Mouse (Mus musculus): ENCODE measurements around the gene Blmh.

The Blmh gene

DNA sequence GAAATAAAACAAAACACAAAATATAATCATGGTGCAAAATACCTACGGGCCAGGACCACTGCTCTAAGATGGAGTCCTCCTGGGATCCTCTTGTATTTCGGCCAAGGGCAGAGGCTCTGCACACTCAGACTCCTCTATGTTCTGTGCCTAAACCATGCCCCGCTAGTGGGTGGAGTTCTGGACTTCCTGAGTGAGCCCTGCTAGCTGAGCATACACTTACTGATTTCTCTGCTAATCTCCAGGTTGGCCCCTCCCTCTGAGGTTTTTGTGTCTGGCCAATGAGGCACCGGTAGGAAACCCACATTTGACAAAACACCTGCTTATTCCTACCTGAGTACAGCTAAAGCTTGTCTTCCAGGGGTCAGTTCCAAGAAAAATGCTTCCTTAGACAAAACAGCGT is 76.1 kb downstream of the Blmh start:
- DNase-seq, result no peak

- no peak for DNase-seq
Observed at GRCm38 (mm10) chr11:77002361-77002760, 77.8 kb downstream of the Blmh start.

DNA sequence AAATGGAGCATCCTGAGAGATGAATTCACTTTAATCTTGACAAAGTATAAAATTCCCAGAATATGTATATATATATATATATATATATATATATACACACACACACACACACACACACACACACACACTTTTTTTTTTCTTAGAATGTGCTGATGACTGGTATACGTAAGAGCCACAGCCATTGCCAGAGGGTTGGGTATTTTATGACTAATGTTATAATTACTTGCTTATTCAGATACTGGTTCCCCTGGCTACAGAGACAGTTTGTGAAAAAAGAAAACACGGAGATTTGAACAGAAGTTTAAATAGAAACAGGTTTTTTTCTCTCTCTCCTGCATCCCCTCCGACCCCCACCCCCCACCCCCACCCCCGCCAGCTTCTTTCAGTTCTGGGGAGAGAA is 81.3 kb downstream of the Blmh start:
- DNase-seq, result no peak

DNA sequence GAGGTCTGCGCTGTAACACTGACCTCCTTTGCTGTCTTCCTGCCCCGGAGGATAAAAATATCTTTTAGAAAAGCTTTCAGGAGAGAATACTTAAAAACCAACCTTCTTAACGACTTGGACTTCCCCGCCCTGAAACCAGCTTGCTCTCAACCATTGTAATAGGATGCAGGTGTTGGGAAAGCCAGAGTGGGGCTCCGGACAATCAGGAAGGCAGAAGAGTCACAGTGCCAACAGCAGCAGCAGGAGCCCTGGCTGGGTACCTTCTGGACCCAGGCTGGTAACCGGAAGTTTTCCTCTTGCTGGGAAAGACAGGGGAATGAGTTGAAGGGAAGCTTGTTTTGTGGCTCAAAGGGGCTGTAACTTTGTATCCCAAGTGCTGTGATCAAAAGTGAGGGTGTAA is 82.0 kb downstream of the Blmh start:
- no peak for DNase-seq

DNA sequence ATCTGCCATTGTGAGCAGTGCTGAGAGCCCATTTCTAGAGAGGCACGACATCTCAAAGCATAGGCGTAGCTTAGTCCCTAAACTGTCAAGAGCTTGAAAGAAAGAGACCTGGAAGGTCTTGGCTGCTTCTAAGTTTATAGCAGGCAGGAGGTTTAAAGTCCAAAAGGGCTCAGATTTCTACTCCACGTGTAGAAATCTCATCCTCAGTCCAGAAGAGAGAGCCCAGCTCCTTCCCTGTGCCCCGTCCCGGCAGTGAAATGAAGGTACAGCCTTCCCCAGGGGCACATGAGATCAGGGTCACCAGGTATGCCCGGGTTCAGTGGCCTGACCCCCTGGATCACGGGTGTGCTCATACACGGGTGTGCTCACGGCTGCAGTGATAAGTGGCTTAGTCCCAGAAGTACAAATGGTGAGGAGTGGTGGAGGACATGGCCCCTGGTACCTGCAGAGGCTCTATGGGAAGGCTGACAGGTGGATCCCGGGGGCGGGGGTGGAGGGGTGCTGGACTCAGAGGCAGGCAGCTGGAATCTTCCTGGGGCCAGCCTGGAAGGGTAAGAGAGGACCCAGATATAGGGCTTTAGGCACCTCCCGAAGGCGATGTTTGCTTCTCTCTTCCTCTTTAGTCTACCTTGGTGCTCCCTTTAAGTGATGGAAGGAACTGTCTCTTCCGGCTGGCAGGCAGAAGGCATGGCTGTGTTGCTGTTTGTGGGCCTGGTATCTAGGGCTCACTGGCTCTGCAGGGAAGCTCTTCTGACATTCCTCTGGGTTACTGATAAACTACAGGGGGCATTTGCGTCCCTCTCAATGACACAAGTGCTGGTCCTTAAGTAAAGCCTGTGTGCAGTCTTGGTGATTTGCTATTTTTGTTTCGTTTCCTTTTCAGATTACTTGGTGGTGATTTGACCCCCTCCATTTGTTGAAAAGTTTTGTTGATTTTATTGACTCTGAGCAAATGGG is 84.7 kb downstream of the Blmh start:
- no peak for DNase-seq

DNA sequence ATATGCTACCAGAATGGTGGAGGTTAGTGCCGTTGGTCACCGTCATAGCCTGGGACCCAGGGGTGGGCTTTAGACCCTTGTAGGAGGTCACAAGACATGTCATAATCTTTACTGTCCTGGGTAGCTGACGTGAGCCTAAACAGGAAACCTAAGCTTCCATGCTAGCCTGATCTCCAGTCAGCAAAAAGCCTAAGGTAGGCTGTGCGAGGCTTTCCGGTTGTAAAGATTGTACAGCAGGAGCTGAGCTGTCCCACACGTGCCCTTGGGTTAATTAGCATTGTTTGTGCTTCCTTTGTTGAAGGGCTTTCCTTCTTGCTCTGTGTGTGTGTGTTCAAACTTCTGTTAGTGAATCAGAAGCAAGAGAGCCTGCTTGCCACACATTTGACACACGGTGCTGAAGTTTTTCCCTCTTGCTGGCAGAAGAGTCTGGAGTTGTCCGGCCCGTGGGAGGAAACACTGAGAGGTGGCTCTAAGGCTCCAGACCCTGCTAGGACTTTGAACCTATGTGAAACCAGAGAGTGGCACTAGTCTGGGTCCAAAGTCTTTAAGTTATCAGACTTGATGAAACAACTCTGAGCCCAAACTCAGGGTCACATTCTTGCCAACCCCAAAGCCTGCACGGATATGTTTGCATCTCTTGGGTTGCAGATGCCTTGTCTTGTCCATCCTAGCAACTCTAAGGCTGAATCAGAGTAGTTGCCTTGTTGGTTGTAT is 86.3 kb downstream of the Blmh start:
- no peak for DNase-seq

GRCm38 (mm10) chr11:77018046-77018445 is 93.4 kb downstream of the Blmh start:
- DNase-seq, result no peak

DNA sequence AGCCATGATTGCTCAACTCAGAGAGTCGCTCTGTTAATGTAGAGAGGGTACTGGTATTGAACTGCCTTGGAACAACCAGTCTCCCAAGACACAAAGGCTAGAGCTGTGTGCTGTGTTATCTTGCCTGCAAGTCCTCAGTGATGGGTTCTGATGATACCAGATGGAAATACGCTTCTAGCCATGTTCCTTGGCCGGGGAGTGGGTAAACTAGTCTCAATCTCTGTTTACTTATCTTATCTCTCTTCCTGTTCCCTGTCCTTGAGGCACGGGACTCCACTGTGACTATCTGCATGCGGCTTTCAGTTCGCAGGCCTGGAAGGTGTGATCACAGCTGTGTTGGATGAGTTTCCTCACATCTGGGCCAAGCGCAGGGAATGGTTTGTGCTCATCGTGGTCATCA is 94.9 kb downstream of the Blmh start:
- no peak for DNase-seq

- no peak for DNase-seq
Observed at GRCm38 (mm10) chr11:77021749-77022396, 97.3 kb downstream of the Blmh start.

- DNase-seq, result no peak
Observed at GRCm38 (mm10) chr11:77026559-77026958, 102.0 kb downstream of the Blmh start.

DNA sequence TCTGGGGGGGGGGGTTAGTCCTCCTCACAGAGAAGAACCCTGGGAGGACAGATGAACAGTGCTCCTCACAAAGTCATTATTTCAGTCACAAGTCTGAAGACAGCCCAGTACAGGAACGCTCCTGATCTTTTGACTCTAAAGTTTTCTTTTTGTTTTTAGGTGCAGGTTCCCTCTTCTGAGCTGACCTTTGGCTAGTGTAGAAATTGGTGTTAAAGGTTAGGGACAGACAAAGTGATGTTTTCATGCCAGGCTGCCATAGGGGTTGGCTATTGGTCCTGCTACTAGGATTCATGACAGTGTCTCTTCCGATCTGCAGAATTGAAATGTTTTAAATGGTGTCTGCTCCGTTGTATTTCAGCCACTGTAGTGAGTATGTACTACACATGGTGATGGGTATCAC is 103.5 kb downstream of the Blmh start:
- no peak for DNase-seq

- no peak for DNase-seq
Observed at GRCm38 (mm10) chr11:77031151-77031934, 106.7 kb downstream of the Blmh start.
